Mouse (Mus musculus) heart, embryonic 14.5 days (tissue): ENCODE measurements around the gene Cd151. TPM values are rescaled to one million over a fixed set of nuclear protein-coding genes. Genes with fewer than 3 reads are reported as not detected.

Experiments
- ATAC-seq: fragments of 200-750 bp; cut with Nextera tagmentation; 2 replicates; pipeline ENCODE4 v1.8.0; 2017; ENCODE audit warnings: low read depth, moderate TSS enrichment; ENCODE audit not compliant: insufficient number of reproducible peaks, insufficient read depth, low FRiP score
- H3K27ac ChIP-seq, 2 experiments: fragments of 200-500 bp in 1 of 2; fragments of 300-500 bp in 1 of 2; sonication (generic) in 1 of 2; replicated peaks in 1 of 2; 2 replicates each; pipeline ENCODE4 v1.5.1; 2012 to 2014; ENCODE audit warnings: low read depth in 2 of 2, low read length in 2 of 2, control low read depth in 1 of 2, mild to moderate bottlenecking in 1 of 2, mixed read lengths in 1 of 2; ENCODE audit not compliant: control insufficient read depth in 1 of 2, insufficient read depth in 1 of 2
- H3K27me3 ChIP-seq: fragments of 300-500 bp; sonication (generic); 2 replicates; pipeline ENCODE4 v1.6.1; 2014; ENCODE audit warnings: mild to moderate bottlenecking, low read length, control low read depth; ENCODE audit not compliant: control insufficient read depth, insufficient read depth
- H3K36me3 ChIP-seq: fragments of 300-500 bp; sonication (generic); 2 replicates; pipeline ENCODE4 v1.6.1; 2014; ENCODE audit warnings: mild to moderate bottlenecking, control low read depth, low read length, mixed read lengths; ENCODE audit not compliant: control insufficient read depth, insufficient read depth
- H3K4me1 ChIP-seq, 2 experiments: fragments of 200-500 bp in 1 of 2; fragments of 300-500 bp in 1 of 2; sonication (generic) in 1 of 2; 2 replicates each; pipeline ENCODE4 v1.6.1; 2012 to 2014; ENCODE audit warnings: low read length in 2 of 2, control low read depth in 1 of 2, mixed read lengths in 1 of 2; ENCODE audit not compliant: control insufficient read depth in 2 of 2, insufficient read depth in 2 of 2
- H3K4me2 ChIP-seq: fragments of 300-500 bp; sonication (generic); 2 replicates; pipeline ENCODE4 v1.6.1; 2014; ENCODE audit warnings: mild to moderate bottlenecking, low read length
- H3K4me3 ChIP-seq, 2 experiments: fragments of 200-500 bp in 1 of 2; fragments of 300-500 bp in 1 of 2; sonication (generic) in 1 of 2; 2 replicates each; pipeline ENCODE4 v1.5.1; 2012 to 2014; ENCODE audit warnings: low read length in 2 of 2, mild to moderate bottlenecking in 2 of 2, control low read depth in 1 of 2, low read depth in 1 of 2, moderate library complexity in 1 of 2; ENCODE audit not compliant: control insufficient read depth in 1 of 2, insufficient read depth in 1 of 2
- H3K9ac ChIP-seq: fragments of 300-500 bp; sonication (generic); 2 replicates; pipeline ENCODE4 v1.6.1; 2014; ENCODE audit warnings: mild to moderate bottlenecking, low read length
- H3K9me3 ChIP-seq: fragments of 300-500 bp; sonication (generic); 2 replicates; pipeline ENCODE4 v1.6.1; 2016; ENCODE audit warnings: low read length, control low read depth; ENCODE audit not compliant: control insufficient read depth
- WGBS: fragments of 180-500 bp; shearing (Covaris S2); extraction: QIAGEN DNeasy Blood & Tissue Kit; methylation state at CpG from one replicate; pipeline ENCODE4 v1.1.7; 2014; 5-methylcytosine and 5-hydroxymethylcytosine counted together
- polyA plus RNA-seq: library from polyadenylated mRNA; unstranded; fragments of >200 nt; fragmentation: Nextera tagmentation; extraction: Ambion mirVana; gene quantifications from 2 replicates; pipeline ENCODE4 v1.2.1, GENCODE M21; 2014

The Cd151 gene
- 77.5 and 115 TPM in 2 replicates for polyA plus RNA-seq

DNA sequence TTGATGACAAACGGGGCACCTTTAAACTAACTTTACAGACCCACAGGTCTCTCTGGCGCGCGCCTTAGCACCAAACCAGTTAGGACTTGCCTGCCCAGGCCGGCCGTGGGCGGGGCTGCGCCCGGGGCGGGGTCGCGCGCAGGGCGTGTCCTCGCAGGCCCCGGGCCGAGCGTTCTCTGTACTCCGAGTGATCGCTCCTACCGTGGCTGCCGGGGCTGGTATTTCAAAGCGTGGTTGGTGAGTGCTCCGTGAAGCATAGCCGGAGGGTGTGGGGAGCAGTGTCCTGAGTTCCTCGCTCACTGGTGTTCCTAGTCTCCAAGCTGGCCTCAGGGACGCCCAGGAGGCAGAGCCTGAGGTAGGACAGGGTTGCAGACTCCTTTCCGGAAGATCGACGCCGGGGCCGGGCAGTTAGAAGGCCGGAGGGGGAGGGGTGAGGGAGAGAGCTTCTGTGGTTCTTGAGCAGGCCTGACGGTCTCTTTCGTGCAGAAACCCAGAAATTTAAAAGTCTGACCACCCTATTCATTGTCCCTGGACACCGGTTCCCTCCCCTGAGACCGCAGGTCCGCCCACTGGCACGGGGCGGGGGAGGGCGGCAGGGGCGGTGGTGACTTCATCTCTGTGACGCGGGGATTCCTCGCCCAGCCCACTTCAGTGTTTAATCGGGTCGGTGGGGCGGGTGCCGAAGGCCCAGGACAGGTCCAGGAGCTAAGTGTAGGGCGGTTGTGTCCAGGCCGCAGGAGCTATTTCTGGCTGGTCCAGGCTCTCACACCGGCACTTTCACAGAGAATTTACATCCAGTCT, at the start of gene Cd151:
Gene Cd151 (plus strand): TSS at position 163 of the 801 bp plus-strand sequence.
- Histone ChIP-seq H3K27ac (peak within 1 kb of the TSS; percentile 95 to 98), H3K9me3 (no peaks in the 10 kb centered on the region), H3K4me3 (peak within 1 kb of the TSS; percentile 77 to 85), H3K9ac (peak within 1 kb of the TSS; percentile 96), H3K36me3 (peaks cover 32% of the 10 kb centered on the region), H3K27me3 (peaks cover 20% of the 10 kb centered on the region), H3K4me2 (peak within 1 kb of the TSS; percentile 91), H3K4me1 (peaks cover 36 to 46% of the 10 kb centered on the region in 2 experiments)
- ATAC-seq: peak; percentile 73
- WGBS: under 1% methylated on average over 52 of the region's 52 CpGs

DNA sequence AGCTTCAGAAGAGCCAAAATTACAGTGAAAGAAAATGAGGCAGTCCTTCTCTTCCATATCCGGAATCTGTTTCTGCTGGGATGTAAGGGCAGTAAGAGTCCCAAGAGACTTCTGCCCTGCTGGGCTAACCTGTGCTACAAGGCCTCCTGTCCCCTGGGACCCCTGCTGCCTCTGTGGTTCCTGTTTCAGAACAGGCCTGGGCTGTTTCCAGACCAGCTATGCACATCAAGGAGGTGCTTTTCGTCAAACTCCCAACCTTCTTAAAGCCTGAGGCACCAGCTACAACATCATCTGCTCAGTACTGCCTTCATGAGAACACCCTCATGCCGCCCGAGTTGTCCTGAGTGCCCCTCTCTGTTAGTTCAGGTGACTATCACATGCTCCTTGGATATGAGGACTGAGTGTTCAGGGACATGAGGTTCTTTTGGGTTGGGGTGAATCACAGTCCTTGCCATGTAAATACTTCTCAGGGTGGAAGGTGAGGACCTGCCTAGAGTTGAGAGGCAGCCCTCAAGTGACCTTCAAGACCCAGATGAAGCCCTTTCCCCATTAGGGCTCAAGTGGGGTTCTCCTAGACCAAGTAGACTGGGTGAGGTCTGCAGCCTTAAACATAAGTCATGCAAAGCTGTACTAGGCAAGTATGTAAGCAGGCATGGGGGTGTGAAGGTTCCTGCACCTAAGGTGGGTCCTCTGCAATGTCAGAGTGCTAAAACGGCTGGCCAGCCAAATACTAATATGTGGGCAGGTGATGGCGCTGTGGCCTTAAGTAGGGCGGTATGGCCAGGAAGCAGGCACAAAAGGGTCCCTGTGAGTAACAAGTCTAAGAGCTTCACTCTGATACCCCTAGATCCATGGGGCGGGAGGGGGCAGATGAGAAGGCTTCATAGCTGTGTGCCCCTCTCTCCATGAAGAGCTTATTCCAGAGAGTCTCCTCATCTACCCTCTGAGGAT, 49.2 kb upstream of the Cd151 start:
- Histone ChIP-seq H3K27ac (no peak overlapping the region), H3K9me3 (no peaks in the 10 kb centered on the region), H3K36me3 (no peaks in the 10 kb centered on the region), H3K9ac (no peak overlapping the region), H3K4me3 (no peak overlapping the region), H3K4me2 (no peak overlapping the region), H3K27me3 (no peaks in the 10 kb centered on the region), H3K4me1 (peaks cover 0 to 3% of the 10 kb centered on the region in 2 experiments; a peak in 2 of 4 replicates)
- no peak for ATAC-seq
- WGBS: 63% methylated on average over 8 of the region's 8 CpGs

DNA sequence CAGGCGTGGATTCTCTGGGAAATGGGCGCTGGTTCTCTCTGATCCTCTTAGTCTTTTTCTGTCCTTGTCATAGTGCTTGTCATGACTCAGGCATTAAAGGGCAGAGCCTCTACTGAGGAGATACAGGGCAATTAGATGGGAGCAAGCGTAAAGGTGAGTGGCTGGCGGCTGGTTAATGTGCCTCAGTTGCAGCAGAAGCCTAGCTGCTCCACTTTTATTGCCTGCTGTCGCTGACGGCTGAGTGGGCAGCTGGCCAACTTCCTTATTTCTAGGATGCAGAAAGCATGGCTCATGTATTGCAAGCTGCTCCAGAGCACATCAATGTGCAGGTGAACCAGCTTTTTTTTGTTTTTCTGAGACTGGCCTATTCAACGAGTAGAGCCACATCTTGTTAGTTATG, 48.2 kb upstream of the Cd151 start:
- ATAC-seq: no peak
- Histone ChIP-seq H3K4me1 (no peaks in the 10 kb centered on the region; a peak in 1 of 4 replicates), H3K4me2 (no peak overlapping the region), H3K27me3 (no peaks in the 10 kb centered on the region), H3K9ac (no peak overlapping the region), H3K27ac (no peak overlapping the region), H3K9me3 (no peaks in the 10 kb centered on the region), H3K36me3 (no peaks in the 10 kb centered on the region), H3K4me3 (no peak overlapping the region)
- 58% methylated on average over 7 of the region's 7 CpGs for WGBS

DNA sequence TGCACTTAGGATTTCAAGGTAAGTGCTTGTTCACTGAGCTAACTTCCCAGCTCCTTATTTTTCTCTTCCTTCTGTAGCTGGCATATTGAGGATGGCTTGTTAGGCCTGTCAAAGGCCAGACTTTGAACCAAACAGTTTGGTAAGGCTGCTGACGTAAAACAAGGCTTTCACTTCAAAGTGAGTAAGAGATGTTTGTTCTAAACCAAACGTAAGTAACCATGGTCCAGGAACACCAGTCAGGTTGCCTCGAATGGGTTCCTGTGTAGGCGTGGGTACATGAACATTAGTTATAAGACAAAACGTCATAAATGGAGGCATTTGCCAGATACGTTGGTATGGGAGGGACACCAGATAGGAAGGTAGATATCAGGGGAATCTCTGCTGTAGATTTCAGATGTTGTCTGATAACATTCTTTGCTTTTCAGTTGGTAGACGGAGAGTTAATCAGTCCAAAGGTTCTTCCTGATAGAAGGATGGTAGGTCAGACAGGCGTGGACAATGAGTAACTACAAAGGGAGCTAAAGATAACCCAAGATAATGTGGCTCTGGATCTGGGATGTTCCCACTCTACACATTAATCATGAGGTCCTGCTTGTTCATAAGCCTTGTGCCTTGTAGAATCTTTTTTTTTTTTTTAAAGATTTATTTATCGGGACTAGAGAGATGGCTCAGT, 47.0 kb upstream of the Cd151 start:
- H3K36me3 ChIP-seq: no peaks in the 10 kb centered on the region
- no peaks in the 10 kb centered on the region for H3K27me3 ChIP-seq
- no peak overlapping the region for H3K9ac ChIP-seq
- H3K27ac ChIP-seq: no peak overlapping the region
- H3K4me3 ChIP-seq: no peak overlapping the region
- ATAC-seq: no peak
- H3K4me2 ChIP-seq: no peak overlapping the region
- H3K9me3 ChIP-seq: no peaks in the 10 kb centered on the region
- 72% methylated on average over 9 of the region's 9 CpGs for WGBS
- H3K4me1 ChIP-seq: no peaks in the 10 kb centered on the region

DNA sequence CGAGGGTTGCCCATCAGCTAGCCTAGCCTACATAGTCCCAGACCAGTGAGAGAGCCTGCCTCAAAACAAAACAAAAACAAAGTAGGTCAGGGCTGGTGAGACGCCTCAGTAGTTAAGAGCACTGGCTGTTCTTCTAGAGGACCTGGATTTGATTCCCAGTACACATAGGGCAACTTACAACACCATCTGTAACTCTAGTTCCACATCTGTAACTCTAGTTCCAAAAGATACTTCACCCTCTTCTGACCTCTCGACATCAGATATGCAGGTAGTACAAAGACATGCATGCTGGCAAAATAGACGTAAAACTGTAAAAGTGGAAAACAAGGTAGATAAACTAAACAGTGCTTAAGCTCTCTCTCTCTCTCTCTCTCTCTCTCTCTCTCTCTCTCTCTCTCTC, 43.4 kb upstream of the Cd151 start:
- WGBS: 65% methylated on average over 4 of the region's 4 CpGs
- no peak overlapping the region for H3K4me3 ChIP-seq
- H3K36me3 ChIP-seq: no peaks in the 10 kb centered on the region
- H3K9me3 ChIP-seq: no peaks in the 10 kb centered on the region
- H3K27ac ChIP-seq: no peak overlapping the region
- H3K27me3 ChIP-seq: no peaks in the 10 kb centered on the region
- H3K9ac ChIP-seq: no peak overlapping the region
- ATAC-seq: no peak
- no peak overlapping the region for H3K4me2 ChIP-seq
- H3K4me1 ChIP-seq: peaks cover 4 to 5% of the 10 kb centered on the region in 2 experiments

DNA sequence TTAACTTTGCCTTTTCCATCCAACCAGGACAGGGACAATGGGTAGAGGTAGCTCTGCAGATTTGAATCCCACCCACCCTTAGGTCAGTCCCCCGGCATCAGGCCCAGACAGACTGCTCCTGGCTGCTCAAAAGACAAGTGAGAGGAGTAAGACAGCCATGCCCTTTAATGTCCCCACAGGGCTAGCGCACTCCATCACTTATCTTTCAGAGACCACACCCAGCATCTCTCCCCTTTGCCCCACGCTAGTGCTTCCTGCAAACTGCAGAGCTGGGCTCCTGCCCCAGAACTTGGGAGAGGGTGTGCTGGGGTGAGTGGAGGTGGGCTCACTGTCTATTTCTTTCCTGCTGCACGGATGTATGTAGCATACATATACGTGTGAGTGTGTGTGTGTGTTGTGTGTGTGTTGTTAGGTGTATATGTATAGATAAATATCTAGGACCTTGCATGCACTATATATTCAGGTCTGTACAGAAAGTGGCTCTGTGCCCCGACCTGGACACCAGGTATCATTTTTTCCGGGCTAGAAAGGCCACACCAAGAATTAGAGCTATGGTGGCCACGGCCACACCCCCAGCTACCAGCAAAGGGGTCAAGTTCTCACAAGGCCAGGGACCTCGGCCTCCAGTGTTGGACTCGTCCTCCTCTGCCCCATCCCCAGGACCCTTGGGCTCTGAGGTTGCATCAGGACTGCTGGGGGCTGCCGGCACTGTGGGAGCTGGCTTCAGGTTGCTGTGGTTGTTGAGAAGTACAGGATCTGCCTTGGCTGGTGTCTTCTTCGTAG, 40.1 kb upstream of the Cd151 start:
- Histone ChIP-seq H3K9me3 (no peaks in the 10 kb centered on the region), H3K4me1 (peaks cover 18 to 22% of the 10 kb centered on the region in 2 experiments), H3K27ac (no peak overlapping the region), H3K9ac (no peak overlapping the region), H3K27me3 (no peaks in the 10 kb centered on the region), H3K4me2 (no peak overlapping the region), H3K36me3 (peaks cover 20% of the 10 kb centered on the region), H3K4me3 (no peak overlapping the region)
- ATAC-seq: no peak
- WGBS: 79% methylated on average over 12 of the region's 12 CpGs
